Mouse (Mus musculus) liver, embryonic 14.5 days (tissue): Measurements from ENCODE around the gene Nudt12. TPM values are rescaled to one million over a fixed set of nuclear protein-coding genes. Genes with fewer than 3 reads are reported as not detected.

Experiments used
- ATAC-seq: fragments of 200-750 bp; cut with Nextera tagmentation; 2 replicates; pipeline ENCODE4 v1.8.0; 2017; ENCODE audit warnings: moderate number of reproducible peaks, mild to moderate bottlenecking, moderate library complexity; ENCODE audit not compliant: insufficient read depth
- DNase-seq, 3 experiments: peaks; one replicate each; pipeline ENCODE4 v3.0.0-alpha.2; 2012 to 2013; ENCODE audit warnings: low read depth in 3 of 3, low spot score in 3 of 3
- H3K27ac ChIP-seq: fragments of 300-500 bp; sonication (generic); 2 replicates; pipeline ENCODE4 v1.5.1; 2014; ENCODE audit warnings: moderate library complexity, mild to moderate bottlenecking, control low read depth, inconsistent platforms
- H3K27me3 ChIP-seq: fragments of 300-500 bp; sonication (generic); 2 replicates; pipeline ENCODE4 v1.6.1; 2014; ENCODE audit warnings: mild to moderate bottlenecking, low read length, moderate library complexity; ENCODE audit not compliant: control insufficient read depth, insufficient read depth
- H3K36me3 ChIP-seq: fragments of 300-500 bp; sonication (generic); replicated peaks from 2 replicates; pipeline ENCODE4 v1.6.1; 2014; ENCODE audit warnings: low read depth; ENCODE audit not compliant: control insufficient read depth, insufficient read depth
- H3K4me1 ChIP-seq, 2 experiments: fragments of 200-500 bp in 1 of 2; fragments of 300-500 bp in 1 of 2; sonication (generic) in 1 of 2; replicated peaks; 2 replicates each; pipeline ENCODE4 v1.6.1; 2012 to 2014; ENCODE audit warnings: antibody characterized with exemption in 1 of 2, inconsistent platforms in 1 of 2, low read length in 1 of 2; ENCODE audit not compliant: control insufficient read depth in 2 of 2, insufficient read depth in 2 of 2
- H3K4me2 ChIP-seq: fragments of 300-500 bp; sonication (generic); 2 replicates; pipeline ENCODE4 v1.6.1; 2014; ENCODE audit warnings: low read depth, mild to moderate bottlenecking, control low read depth, moderate library complexity
- H3K4me3 ChIP-seq, 2 experiments: fragments of 200-500 bp in 1 of 2; fragments of 300-500 bp in 1 of 2; sonication (generic) in 1 of 2; 2 replicates each; pipeline ENCODE4 v1.5.1; 2012 to 2014; ENCODE audit warnings: low read depth in 2 of 2, low read length in 2 of 2, mild to moderate bottlenecking in 2 of 2, control low read depth in 1 of 2, inconsistent platforms in 1 of 2, moderate library complexity in 1 of 2; ENCODE audit not compliant: insufficient read depth in 1 of 2
- H3K9ac ChIP-seq: fragments of 300-500 bp; sonication (generic); replicated peaks from 2 replicates; pipeline ENCODE4 v1.6.1; 2014; ENCODE audit warnings: mild to moderate bottlenecking, control low read depth, moderate library complexity
- H3K9me3 ChIP-seq: fragments of 300-500 bp; sonication (generic); 2 replicates; pipeline ENCODE4 v1.6.1; 2016; ENCODE audit warnings: low read length, mixed read lengths; ENCODE audit not compliant: control insufficient read depth
- CTCF ChIP-seq: IDR thresholded peaks from 2 replicates; pipeline ENCODE4 v1.5.1; 2016; ENCODE audit warnings: antibody characterized with exemption, low read depth, control low read depth
- EP300 ChIP-seq: IDR thresholded peaks from 2 replicates; pipeline ENCODE4 v1.6.1; 2016; ENCODE audit warnings: antibody characterized with exemption, low read depth
- WGBS: fragments of 180-500 bp; shearing (Covaris S2); extraction: QIAGEN DNeasy Blood & Tissue Kit; methylation state at CpG from one replicate; pipeline ENCODE4 v1.1.7; 2014; ENCODE audit not compliant: insufficient replicate concordance; 5-methylcytosine and 5-hydroxymethylcytosine counted together
- polyA plus RNA-seq, 2 experiments: library from polyadenylated mRNA; depleted of rRNA in 1 of 2; stranded (reverse) in 1 of 2; unstranded in 1 of 2; fragments of >200 nt; fragmentation: Nextera tagmentation in 1 of 2; extraction: Ambion mirVana in 1 of 2; gene quantifications; 2 replicates each; pipeline versions ENCODE4 v1.2.1 to v1.2.3; 2012 to 2014

Nudt12 gene
- polyA plus RNA-seq, 2 experiments, result 2.8 to 3.2 TPM

DNA sequence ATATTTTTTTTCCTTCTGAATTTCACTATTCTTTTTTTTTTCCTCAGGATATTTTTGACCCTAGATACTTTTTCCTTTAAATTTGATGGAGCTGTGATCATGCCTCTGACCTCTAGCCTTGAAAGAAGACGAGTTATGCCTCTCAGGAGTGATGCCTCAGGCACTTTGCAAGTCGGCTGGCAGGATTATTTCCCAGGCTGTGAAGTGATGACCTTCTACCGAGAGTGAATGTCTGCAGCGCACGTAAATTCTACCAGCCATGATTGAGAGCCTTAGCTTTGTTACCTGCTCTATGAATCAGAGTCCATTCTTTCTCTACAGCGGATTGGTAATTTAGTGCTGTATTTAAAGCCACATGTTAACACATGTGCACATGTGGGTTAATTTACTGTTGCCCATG is 11.3 kb upstream of the Nudt12 start:
- Histone ChIP-seq H3K27ac (no peak overlapping the region), H3K9me3 (no peaks in the 10 kb centered on the region), H3K4me3 (no peak overlapping the region), H3K9ac (no peak overlapping the region), H3K36me3 (no peaks in the 10 kb centered on the region), H3K4me2 (no peak overlapping the region), H3K27me3 (no peaks in the 10 kb centered on the region), H3K4me1 (no peaks in the 10 kb centered on the region)
- no peak for DNase-seq
- ATAC-seq, result no peak
- 58% methylated on average over 6 of the region's 6 CpGs for WGBS
- TF ChIP-seq CTCF, result no peak
- TF ChIP-seq EP300, result no peak

DNA sequence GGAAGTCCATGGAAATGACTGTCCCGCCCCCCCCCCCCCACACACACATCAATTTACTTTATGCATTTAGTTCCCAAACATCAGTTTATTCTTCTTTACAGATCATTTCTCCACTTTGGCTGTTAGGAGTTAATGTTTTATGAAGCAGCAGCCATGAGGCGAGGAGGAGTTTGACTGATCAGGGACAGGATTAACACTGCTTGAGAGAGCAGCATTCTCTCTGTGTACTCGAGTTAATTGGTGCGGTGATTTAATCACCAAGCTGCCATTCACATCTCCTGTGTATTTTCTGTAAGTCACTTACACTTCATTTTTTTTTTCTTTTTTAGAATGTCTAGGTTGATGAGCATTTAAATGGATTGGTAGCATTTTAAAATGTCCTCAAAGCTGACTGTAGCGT is 10.8 kb upstream of the Nudt12 start:
- WGBS, result 58% methylated on average over 4 of the region's 5 CpGs

DNA sequence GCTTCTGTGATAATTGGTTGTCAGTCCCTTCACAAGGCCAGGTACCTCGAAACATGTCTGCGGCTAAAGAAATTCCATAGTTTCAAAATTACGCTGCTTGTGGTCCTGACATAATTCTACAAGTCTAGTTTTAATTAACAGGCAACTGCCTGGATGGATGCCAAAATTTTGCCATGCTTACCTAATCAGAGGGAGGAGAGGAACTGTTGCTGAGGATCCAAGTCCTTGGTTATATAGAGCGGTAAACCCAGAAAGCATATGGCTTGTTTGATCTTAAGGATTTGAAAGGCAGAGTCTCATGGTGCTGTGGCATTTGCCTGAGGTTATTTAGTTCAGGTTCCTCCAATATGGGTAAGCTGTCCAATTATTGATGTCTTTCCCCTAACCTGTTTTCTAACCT is 5.5 kb upstream of the Nudt12 start:
- H3K36me3 ChIP-seq, result no peaks in the 10 kb centered on the region
- H3K9me3 ChIP-seq, result no peaks in the 10 kb centered on the region
- H3K27ac ChIP-seq, result no peak overlapping the region
- 75% methylated on average over 4 of the region's 4 CpGs for WGBS
- H3K4me2 ChIP-seq, result no peak overlapping the region
- no peak for ATAC-seq
- H3K9ac ChIP-seq, result no peak overlapping the region
- H3K4me1 ChIP-seq, result no peaks in the 10 kb centered on the region
- no peak for DNase-seq
- no peak for TF ChIP-seq CTCF
- no peak for TF ChIP-seq EP300
- H3K27me3 ChIP-seq, result no peaks in the 10 kb centered on the region
- no peak overlapping the region for H3K4me3 ChIP-seq

More for the DNA sequence above, 10.8 kb upstream of the Nudt12 start:
- Histone ChIP-seq H3K27ac (no peak overlapping the region), H3K4me2 (no peak overlapping the region), H3K4me3 (no peak overlapping the region), H3K9me3 (no peaks in the 10 kb centered on the region), H3K4me1 (no peaks in the 10 kb centered on the region), H3K27me3 (no peaks in the 10 kb centered on the region), H3K36me3 (no peaks in the 10 kb centered on the region), H3K9ac (no peak overlapping the region)
- ATAC-seq (no peak), DNase-seq (no peak)
- no peak for TF ChIP-seq EP300
- no peak for TF ChIP-seq CTCF

DNA sequence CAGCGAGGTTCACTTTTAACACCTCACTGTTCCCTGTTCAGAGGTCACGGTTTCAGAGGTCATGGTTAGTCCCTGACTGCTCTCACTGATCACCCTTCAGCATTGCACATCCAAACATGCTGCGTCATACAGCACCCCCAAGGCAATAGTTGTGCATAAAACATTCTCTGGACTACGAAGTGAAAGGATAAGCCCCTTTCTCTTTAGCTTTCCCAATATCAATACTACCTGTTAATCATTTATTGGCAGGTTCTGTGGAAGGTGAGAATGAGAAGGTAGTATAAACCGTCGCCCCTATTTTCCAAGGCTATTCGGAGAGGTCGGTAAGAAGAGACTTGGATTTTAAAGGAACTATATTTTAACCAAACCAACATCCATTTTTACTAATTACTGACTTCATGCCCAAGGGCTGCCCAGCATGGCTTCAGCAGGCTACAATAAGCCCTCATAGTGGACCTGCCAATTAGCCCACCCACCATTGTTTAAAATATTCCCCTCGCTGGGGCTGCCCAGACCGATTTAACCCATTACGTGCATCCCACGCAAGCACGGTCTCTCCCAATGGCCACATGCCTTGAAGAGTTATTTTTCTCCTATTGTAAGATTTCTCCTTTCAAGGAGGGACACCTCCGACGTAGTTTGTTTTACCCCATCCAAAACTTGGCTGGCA is 616 bp downstream of the Nudt12 start:
- H3K4me1 ChIP-seq, result peaks cover 4 to 6% of the 10 kb centered on the region in 2 experiments
- H3K9me3 ChIP-seq, result no peaks in the 10 kb centered on the region
- H3K4me2 ChIP-seq, result peak overlapping the region; percentile 90
- peak overlapping the region; percentile 84 for H3K9ac ChIP-seq
- whole genome bisulfite sequencing, result 5% methylated on average over 15 of the region's 15 CpGs
- ATAC-seq (peak; percentile 83), DNase-seq (peak; percentile 49 to 51 (median 51))
- TF ChIP-seq EP300, result no peak
- no peak for TF ChIP-seq CTCF
- no peaks in the 10 kb centered on the region for H3K27me3 ChIP-seq
- H3K4me3 ChIP-seq, result peak overlapping the region; percentile 87 to 96
- no peaks in the 10 kb centered on the region for H3K36me3 ChIP-seq
- peak overlapping the region; percentile 60 for H3K27ac ChIP-seq

DNA sequence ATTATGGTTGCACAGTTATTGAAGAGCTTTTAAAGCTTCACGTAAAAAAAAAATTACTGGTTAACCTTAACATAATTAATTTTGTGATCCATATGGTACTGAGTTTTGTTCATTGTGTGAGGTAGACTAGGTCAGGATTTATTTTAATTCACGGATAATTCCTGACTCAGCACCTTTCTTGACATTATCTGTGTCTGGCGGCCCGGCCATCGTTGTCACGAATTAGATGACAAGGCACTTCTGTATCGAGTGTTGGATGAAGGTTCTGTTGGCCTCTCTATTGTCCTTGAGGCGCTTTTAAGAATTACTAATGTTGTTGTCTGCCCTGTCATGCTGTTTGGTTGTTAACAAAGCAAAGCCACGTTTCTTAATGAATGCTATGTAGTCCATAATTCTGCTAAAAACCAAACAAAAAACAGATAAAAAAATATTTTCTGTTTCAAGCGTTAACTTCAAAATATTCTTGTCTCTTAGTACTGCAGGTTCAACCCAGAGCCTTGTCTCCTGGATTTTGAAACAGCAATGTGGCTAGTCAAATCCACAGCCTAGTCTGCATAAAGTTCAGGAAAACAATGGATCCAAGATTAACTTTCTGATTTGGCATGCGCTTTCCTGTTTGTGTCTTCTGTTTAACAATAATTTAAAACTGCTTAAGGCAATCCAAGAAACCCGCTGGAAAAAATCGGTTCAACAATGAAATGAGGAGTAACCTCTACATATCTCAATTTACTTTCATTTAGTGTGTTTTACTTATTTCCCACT is 1.4 kb downstream of the Nudt12 start:
- H3K9me3 ChIP-seq, result no peaks in the 10 kb centered on the region
- peak overlapping the region; percentile 90 for H3K4me2 ChIP-seq
- H3K4me3 ChIP-seq, result peak overlapping the region in 1 of 2 experiments; percentile 87; a peak in 2 of 4 replicates
- WGBS, result 51% methylated on average over 13 of the region's 13 CpGs
- no peaks in the 10 kb centered on the region for H3K36me3 ChIP-seq
- DNase-seq (peak; percentile 7 to 20 (median 20)), ATAC-seq (no peak)
- TF ChIP-seq CTCF, result no peak
- TF ChIP-seq EP300, result no peak
- H3K27ac ChIP-seq, result no peak overlapping the region; the same call in 1 of the 2 replicates
- no peaks in the 10 kb centered on the region for H3K27me3 ChIP-seq
- H3K4me1 ChIP-seq, result peaks cover 4 to 6% of the 10 kb centered on the region in 2 experiments
- no peak overlapping the region; the same call in 1 of the 2 replicates for H3K9ac ChIP-seq
